Mouse (Mus musculus) E14TG2a.4 (cell line): Measurements from ENCODE around the gene Gpx7.

Experiments used
- H3K27me3 ChIP-seq: 2 replicates; pipeline ENCODE4 v1.6.1; 2014; ENCODE audit warnings: low read length, control low read depth; ENCODE audit not compliant: insufficient read depth
- H3K36me3 ChIP-seq: 2 replicates; pipeline ENCODE4 v1.6.1; 2014; ENCODE audit warnings: low read length, control low read depth; ENCODE audit not compliant: insufficient read depth
- H3K4me1 ChIP-seq: replicated peaks from 2 replicates; pipeline ENCODE4 v1.6.1; 2014; ENCODE audit warnings: low read depth, low read length, control low read depth
- H3K4me3 ChIP-seq: replicated peaks from 2 replicates; pipeline ENCODE4 v1.5.1; 2014; ENCODE audit warnings: mild to moderate bottlenecking, low read length
- H3K9me3 ChIP-seq: 2 replicates; pipeline ENCODE4 v1.6.1; 2014; ENCODE audit warnings: low read length, control low read depth
- CTCF ChIP-seq: conservative IDR thresholded peaks from 2 replicates; pipeline ENCODE4 v1.5.1; 2014; ENCODE audit warnings: low read length
- NANOG ChIP-seq: IDR thresholded peaks from 2 replicates; pipeline ENCODE4 v1.6.1; 2014; ENCODE audit warnings: borderline replicate concordance, low read length, mixed read lengths
- POU5F1 ChIP-seq: IDR thresholded peaks from 2 replicates; pipeline ENCODE4 v1.6.1; 2014; ENCODE audit warnings: low read length, borderline replicate concordance

Gpx7 gene

DNA sequence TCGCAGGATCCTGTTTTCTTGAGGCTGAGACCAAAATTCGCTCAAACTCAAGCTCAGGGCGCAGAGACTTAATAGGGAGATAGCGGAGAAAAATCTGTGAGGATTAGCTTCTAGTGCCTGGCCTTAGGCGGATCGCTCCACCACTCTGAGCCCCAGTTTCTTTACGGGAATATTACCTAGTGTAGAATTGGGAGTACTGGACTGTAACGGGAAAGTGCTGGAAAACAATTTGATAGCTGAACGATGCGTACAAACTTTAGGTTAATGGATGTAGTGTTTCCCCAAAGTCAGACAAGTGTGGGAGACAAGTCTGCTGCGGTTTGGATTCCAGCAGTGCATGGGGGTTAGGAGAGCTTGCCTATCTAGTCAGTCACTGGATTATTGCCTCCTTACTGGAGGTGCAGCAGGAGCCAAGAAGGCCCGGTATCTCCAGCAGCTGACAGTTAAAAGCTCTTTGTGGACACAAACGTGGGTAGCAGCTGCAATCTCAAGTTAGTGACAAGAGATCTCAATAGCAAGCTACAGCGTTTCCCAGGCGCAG, at the start of gene Gpx7:
Gpx7 (minus strand) TSS at position 101 of the 541 bp plus-strand sequence.
- TF ChIP-seq NANOG (no peak), POU5F1 (no peak), CTCF (no peak)
- H3K4me3 ChIP-seq = peak within 1 kb of the TSS; percentile 83
- H3K9me3 ChIP-seq = no peaks in the 10 kb centered on the region
- H3K27me3 ChIP-seq = peaks cover 5% of the 10 kb centered on the region; the same call in 1 of the 2 replicates
- peaks cover 12% of the 10 kb centered on the region for H3K36me3 ChIP-seq
- H3K4me1 ChIP-seq = peaks cover 33% of the 10 kb centered on the region

- no peak overlapping the region for H3K4me3 ChIP-seq
- TF ChIP-seq CTCF (no peak), POU5F1 (no peak), NANOG (no peak)
Observed at GRCm38 (mm10) chr4:108456028-108456427, 49.3 kb upstream of the Gpx7 start.

GRCm38 (mm10) chr4:108448091-108448490, 41.3 kb upstream of the Gpx7 start:
- Histone ChIP-seq H3K4me1 (no peaks in the 10 kb centered on the region), H3K9me3 (no peaks in the 10 kb centered on the region), H3K36me3 (no peaks in the 10 kb centered on the region), H3K27me3 (peaks cover 9% of the 10 kb centered on the region), H3K4me3 (no peak overlapping the region)
- TF ChIP-seq CTCF (no peak), NANOG (no peak), POU5F1 (no peak)

More at GRCm38 (mm10) chr4:108456028-108456427, 49.3 kb upstream of the Gpx7 start:
- Histone ChIP-seq H3K36me3 (no peaks in the 10 kb centered on the region), H3K27me3 (peaks cover 14% of the 10 kb centered on the region; the same call in 1 of the 2 replicates), H3K4me1 (peaks cover 9% of the 10 kb centered on the region), H3K9me3 (no peaks in the 10 kb centered on the region)

GRCm38 (mm10) chr4:108438082-108438840, 31.5 kb upstream of the Gpx7 start:
- no peaks in the 10 kb centered on the region for H3K36me3 ChIP-seq
- H3K4me3 ChIP-seq = no peak overlapping the region
- H3K4me1 ChIP-seq = no peaks in the 10 kb centered on the region
- no peaks in the 10 kb centered on the region for H3K27me3 ChIP-seq
- H3K9me3 ChIP-seq = no peaks in the 10 kb centered on the region
- TF ChIP-seq CTCF (no peak), NANOG (no peak), POU5F1 (no peak)

- Histone ChIP-seq H3K9me3 (no peaks in the 10 kb centered on the region), H3K27me3 (peaks cover 4% of the 10 kb centered on the region; the same call in 1 of the 2 replicates), H3K36me3 (no peaks in the 10 kb centered on the region), H3K4me1 (peaks cover 1% of the 10 kb centered on the region; the same call in 1 of the 2 replicates), H3K4me3 (no peak overlapping the region)
- TF ChIP-seq NANOG = no peak
- TF ChIP-seq CTCF = no peak
Observed at GRCm38 (mm10) chr4:108436225-108436624, 29.5 kb upstream of the Gpx7 start.

- no peaks in the 10 kb centered on the region for H3K36me3 ChIP-seq
- H3K4me1 ChIP-seq = peaks cover 4% of the 10 kb centered on the region; the same call in 1 of the 2 replicates
- peaks cover 4% of the 10 kb centered on the region; the same call in 1 of the 2 replicates for H3K27me3 ChIP-seq
- TF ChIP-seq CTCF = no peak
- TF ChIP-seq NANOG = no peak
- TF ChIP-seq POU5F1 = no peak
- no peaks in the 10 kb centered on the region for H3K9me3 ChIP-seq
- no peak overlapping the region for H3K4me3 ChIP-seq
Observed at GRCm38 (mm10) chr4:108435646-108436045, 28.9 kb upstream of the Gpx7 start.

DNA sequence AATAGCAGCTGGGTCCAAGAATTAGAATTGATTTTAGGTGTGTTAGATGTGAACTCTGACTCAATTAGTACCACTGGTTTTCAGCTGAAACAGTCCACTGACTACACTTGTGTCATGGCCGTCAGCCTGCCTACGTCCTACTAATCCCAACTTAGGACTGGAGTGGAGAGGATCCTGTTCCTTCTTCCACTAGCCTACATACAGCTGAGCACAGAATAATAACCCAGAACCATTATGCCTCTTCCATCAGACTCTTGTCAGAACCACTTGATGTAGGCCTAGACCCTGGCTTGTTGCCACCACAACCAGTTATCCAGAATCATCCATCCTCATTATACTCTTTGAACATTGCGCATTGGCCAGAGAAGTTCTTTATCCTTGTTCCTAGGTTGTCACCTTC, 28.0 kb upstream of the Gpx7 start:
- Histone ChIP-seq H3K9me3 (no peaks in the 10 kb centered on the region), H3K4me3 (no peak overlapping the region), H3K4me1 (peaks cover 4% of the 10 kb centered on the region; the same call in 1 of the 2 replicates), H3K36me3 (no peaks in the 10 kb centered on the region), H3K27me3 (peaks cover 4% of the 10 kb centered on the region; the same call in 1 of the 2 replicates)
- TF ChIP-seq POU5F1 (no peak), NANOG (no peak), CTCF (no peak)

GRCm38 (mm10) chr4:108434221-108434620, 27.5 kb upstream of the Gpx7 start:
- H3K9me3 ChIP-seq = no peaks in the 10 kb centered on the region
- no peaks in the 10 kb centered on the region for H3K36me3 ChIP-seq
- TF ChIP-seq POU5F1 (no peak), CTCF (no peak)
- no peak overlapping the region for H3K4me3 ChIP-seq
- peaks cover 4% of the 10 kb centered on the region; the same call in 1 of the 2 replicates for H3K4me1 ChIP-seq
- peaks cover 4% of the 10 kb centered on the region; the same call in 1 of the 2 replicates for H3K27me3 ChIP-seq
